Mouse (Mus musculus) neutrophil, adult 65 days (primary cell): ENCODE data around the gene Nvl. TPM values are rescaled to one million over a fixed set of nuclear protein-coding genes. Genes with fewer than 3 reads are reported as not detected.

Experiments used
- total RNA-seq: library from RNA; stranded (reverse); gene quantifications from 2 replicates; pipeline ENCODE4 v1.2.4, GENCODE M21; 2023

Gene Nvl
- 6.7 and 9.4 TPM in 2 replicates for total RNA-seq

DNA sequence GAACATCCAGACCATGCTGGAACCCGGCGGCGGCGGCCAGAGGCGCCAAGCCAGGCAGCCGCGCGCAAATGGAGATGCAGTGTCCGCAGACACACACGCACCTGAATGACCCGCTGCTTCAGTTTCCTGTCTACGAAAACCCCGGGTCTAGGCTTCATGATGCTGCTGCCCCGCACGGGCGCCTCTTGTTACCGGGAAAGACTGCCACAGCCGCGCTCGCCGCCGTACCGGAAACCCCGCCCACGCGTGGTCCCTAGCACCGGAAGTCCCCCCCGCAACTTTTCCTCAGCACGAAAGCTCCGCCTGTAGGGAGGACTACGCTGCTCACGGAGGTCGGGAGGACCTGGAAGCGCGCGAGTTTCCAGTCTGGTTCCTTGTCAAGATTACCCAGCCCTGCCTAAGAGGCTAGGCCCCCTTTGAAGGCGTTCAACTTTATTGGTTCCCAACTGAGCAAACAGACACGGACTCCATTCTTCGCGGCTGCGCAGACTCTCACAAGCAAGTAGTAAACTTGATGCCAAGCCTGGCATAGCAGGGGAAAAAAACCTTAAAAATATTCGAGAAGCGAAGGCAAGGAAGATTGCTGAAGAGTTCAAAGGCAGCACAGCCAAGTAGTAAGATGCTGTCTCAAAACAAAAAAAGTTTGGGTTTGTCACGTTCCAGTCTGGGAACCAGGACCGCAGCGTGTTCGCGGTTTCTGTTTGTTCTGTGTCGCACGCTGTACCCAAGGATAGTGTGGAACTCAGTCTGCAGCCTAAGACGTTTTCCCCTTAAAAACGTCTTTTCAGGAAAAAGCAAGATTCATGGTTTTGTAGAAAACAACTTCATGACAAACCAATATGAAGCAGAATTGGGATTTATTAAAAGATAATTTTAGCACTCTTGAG lies at the start of gene Nvl, which contains the start of gene Cnih4:
TSS of gene Nvl (minus strand) at position 255 of the 887 bp plus-strand sequence.
TSS of gene Cnih4 (plus strand) at position 744 of the 887 bp plus-strand sequence.

DNA sequence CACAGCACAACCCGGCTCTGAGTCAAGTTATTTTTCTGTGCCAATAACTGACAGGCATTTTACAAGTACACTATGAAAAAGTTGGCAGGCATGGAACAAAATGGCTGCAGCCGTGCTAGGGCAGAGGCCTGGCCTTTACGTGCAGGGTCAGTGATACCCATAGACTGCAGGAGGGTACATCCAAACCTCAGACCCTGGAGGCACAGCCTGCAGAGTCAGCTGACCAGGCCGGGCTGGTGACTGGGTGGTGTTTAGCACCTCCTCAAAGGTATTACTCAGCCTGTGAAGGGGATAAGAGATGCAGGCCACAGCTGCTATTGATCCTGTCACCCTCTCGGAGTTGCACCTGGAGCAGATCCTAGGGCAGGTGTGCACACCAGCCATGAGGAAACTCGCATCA lies 93.1 kb downstream of the Nvl start, which contains the start of gene 9130409I23Rik:
TSS of gene 9130409I23Rik (plus strand) at position 301 of the 400 bp plus-strand sequence.

Other genes with a start within 250 kb of the Nvl start
- 11.2 and 13.5 TPM in 2 replicates for gene Pycr2, start 239.9 kb downstream of the Nvl start, total RNA-seq
- not detected in 2 replicates for gene Lefty1, start 209.2 kb downstream of the Nvl start, total RNA-seq
- gene Tmem63a, start 201.9 kb downstream of the Nvl start, total RNA-seq, result 80.0 and 87.9 TPM in 2 replicates
- 0.44 and 0.52 TPM in 2 replicates for gene Ephx1, start 123.3 kb downstream of the Nvl start, total RNA-seq
- gene 9130409I23Rik, start 93.0 kb downstream of the Nvl start, total RNA-seq, result not detected in 2 replicates
- 28.2 and 41.0 TPM in 2 replicates for gene Cnih4, start 489 bp upstream of the Nvl start, total RNA-seq
- gene Wdr26, start 67.8 kb upstream of the Nvl start, total RNA-seq, result 246 and 312 TPM in 2 replicates
- not detected in 2 replicates for gene Cnih3, start 208.4 kb upstream of the Nvl start, total RNA-seq